Mouse (Mus musculus): ENCODE data around the gene Unc13a.
A peak's percentile ranks its signal among the peaks of the same experiment; 100 is the strongest.
"Not testable (repeated sequence)": the region's sequence is repeated elsewhere in the genome, so short reads cannot be mapped to it uniquely, and the experiment has no call there.

Unc13a gene

DNA sequence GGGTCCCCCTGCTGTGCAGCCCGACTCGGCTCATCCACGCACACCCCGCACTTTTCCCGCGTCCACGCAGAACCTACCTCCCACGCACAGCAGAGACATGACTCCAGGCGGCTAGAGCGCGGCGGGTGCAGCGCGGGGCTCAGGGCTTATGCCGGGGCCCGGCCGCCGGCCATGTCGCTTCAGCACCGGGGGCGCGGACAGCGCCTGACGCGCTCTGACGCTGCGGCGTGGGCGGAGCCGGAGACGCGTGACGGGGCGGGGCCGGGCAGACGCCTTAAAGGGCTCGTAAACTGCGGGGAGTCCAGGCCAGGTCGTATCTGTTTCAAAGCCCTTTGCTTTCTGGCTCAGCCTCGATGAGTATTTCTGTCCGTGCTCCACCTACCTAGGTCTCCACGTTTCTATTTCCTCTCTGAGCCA is at the start of gene Unc13a:
Gene Unc13a, minus strand, starts transcription at position 209 of the 417 bp plus-strand sequence.
- DNase-seq (ENCODE audit: extremely low read depth, insufficient read length, low spot score), result peak; percentile 86

DNA sequence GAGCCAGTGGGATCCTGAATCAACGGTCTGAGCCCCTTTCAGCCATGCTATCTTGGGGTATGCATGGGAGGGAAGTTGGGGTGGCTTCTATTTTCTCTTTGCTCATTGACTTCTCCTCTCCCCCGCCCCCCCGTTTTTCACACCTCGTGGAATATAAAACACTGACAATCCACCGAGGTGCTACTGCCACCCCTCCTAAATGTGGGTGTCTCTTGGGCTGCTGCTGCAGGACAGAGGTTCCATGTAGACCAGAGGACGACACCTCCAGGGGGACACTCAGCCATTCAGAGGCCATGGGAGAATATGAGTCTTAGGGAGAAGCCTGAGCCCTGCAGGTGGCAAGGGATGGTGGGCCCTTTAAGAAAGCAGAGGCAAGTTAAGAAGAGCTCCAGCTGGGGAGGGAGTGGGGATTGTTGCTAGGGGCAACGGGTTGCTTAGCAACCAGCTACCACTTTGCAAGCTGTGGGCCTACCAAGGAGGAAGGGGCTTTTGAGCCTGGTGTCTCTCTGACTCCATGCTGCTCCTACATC is 48.4 kb upstream of the Unc13a start:
- no peak for DNase-seq (ENCODE audit: extremely low read depth, insufficient read length, low spot score)

DNA sequence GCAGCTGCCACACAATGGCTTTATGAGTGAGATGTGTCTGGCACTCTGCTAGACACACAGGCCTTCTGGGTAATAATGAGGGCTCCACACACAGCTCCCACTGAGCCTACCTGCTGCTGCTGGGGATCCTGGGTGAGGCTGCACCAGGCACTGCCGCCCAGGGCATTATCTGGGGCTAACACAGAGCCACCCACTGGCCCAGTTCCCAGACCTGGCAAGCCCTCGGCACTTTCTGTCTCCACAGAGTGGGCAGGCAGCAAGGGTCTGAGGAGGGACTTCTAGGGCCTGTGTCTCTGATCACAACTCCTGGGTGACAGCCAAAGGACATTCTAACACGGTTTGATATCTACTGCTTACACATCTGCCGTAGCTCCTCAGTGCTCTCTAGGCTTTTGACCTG is 47.7 kb upstream of the Unc13a start:
- no peak for DNase-seq (ENCODE audit: extremely low read depth, insufficient read length, low spot score)

DNA sequence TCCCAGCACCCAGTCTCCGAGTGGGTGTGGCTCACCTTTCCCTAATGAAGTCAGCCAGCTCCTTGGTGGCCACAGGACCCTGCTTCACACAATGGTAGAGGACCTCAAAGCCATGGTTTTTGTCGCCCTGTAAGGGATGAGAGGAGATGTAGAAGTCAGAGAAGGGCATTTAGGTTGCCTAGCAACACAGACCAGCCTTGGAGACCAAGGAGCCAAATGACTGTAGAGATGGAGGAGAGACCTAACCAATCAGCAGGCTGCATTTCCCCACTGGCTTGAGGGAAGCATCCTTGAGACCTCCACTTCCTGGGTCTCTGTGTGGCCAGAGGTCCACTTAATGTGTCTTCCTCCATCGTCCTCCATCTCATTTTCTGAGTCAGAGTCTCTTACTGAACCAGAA is 46.7 kb upstream of the Unc13a start:
- DNase-seq (ENCODE audit: extremely low read depth, insufficient read length, low spot score), result no peak

DNA sequence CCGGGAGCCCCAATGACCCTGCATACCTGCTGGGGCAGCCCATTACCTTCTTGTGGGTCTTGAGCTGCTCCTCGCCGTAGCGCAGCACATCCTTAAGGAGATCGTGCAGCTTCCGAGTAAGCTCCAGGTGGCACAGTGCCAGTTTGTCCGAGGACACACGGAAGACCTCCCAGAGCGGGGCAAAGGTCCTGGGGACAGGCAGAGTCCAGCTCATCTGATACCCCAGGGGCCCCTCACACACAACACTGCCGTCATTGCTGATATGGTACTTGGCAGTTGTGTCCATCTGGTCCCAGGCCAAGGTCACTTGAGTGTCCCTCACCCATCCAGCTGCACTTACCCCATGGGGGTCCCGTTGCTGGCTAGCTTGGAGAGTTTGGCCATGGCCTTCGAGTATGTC is 45.5 kb upstream of the Unc13a start:
- DNase-seq (ENCODE audit: extremely low read depth, insufficient read length, low spot score), result no peak

DNA sequence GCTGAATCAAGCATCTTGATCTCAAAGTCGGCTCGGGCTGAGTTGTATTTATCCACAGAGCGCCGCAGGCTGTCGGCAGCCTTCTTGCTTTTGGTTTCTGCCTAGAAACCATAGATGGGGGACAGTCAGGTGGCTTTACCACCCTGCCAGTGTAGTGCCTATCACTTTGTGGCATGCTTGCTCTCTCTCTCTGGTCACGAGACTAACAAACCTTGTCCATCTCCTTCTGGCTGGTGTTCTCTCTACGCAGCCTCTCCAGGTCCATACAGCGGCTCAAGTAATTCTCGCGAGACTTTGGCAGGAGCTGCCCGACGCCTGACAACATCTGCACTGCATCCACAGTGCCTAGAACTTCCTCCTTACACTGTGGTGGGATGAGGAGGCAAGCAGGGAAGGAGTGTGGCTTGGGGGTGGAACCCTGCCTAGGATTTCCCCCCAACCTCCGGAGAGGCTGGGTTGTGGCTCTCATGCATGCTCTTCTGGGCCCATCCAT is 45.0 kb upstream of the Unc13a start:
- DNase-seq (ENCODE audit: extremely low read depth, insufficient read length, low spot score), result no peak

DNA sequence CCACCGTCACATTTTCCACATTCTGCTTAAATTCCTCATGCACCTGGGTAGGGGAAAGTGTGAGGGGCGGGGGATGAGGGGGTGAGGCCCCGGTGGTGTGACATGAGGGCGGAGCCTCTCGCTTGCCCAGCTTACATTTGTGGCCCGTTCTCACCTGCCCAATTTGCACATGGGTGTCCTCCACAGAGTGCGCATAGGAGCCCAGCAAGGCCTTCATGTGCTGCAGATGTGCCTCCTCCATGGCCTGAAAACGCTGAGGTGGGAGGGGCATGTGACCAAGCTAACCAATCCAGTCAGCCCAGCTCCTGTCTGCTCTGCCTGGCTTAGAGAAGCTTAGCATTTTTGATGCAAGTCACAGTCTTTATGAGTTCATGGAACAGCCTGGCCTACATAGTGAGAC is 44.0 kb upstream of the Unc13a start:
- no peak for DNase-seq (ENCODE audit: extremely low read depth, insufficient read length, low spot score)

DNA sequence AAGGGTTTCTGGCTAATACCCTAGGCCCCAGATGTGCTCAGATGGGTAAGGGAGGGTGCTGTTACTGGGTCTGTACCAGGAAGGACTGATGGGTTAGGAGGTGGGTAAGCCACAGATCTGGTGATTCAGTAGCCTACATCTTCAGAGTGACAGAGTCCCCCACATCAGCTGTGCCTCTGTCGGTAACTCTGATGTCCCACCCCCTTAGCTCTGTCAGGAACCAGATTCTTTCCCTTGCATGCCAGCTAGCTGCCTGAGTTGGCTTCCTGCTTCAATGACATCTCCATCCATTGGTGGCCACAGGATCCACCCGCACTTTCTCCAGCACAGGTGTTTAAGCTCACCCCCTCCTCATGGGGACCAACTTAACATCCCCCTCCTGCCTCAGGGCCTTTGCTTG is 40.0 kb upstream of the Unc13a start:
- no peak for DNase-seq (ENCODE audit: extremely low read depth, insufficient read length, low spot score)

DNA sequence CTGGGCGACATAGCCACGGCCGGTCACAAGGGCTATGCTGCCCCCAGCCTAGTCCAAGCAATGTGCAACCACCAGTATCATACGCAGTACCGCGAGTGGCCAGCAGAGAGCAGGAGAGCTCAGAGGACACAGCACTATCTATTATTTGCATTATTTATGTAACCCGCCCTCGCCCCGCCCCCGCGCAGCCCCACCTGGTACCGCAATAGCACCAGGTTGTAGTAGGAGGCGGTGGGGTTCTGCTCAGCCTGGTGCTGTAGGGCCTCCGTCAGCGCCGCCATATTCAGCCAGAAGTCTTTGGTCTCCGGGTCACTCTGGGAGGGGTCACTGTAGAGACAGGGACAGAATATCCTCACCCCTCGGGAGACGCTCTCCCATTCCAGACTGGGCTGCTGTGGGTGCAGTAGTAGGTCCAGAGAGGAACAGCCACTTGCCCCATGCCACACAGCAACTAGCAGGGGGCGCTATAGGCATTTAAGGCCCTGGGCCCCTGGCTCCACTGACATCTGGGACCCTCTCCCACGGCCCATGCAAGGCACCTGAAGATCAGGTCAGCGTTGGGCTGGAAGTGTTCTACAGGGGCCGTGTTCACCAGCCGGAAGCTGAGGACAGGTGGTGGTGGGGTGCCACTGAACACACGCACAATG is 38.4 kb upstream of the Unc13a start:
- DNase-seq (ENCODE audit: extremely low read depth, insufficient read length, low spot score), result no peak

DNA sequence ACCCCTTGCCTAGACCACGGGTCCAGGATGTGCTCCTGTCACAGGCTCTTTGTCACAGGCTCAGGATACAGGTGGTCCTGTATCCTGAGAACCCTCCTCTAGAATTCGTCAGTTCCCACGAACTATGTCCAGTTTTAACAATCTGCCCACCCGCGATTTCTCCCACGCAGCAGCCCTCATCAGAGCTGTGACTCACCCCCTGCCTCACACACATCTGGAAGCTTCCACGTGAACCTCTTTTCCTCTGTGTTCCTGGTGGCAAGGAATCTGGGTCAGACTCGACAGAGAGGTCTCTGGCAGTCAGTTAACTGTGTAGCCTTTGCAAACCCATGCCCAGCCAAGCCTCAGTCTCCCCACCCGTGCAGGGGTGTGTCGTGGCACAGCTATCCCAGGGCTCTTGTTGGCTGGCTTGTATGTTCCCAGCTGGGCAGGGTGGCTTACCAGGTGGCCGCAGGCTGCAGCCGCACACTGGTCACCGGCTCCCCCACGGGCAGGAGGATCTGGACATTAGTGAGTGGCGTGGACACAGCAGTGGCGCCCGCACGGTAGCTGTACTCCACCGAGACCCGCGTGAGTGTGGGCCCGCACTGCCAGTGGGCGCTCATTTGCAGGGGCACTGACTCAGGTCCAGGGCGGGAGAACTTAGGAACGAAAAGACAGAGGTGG is 37.7 kb upstream of the Unc13a start:
- no peak for DNase-seq (ENCODE audit: extremely low read depth, insufficient read length, low spot score)

DNA sequence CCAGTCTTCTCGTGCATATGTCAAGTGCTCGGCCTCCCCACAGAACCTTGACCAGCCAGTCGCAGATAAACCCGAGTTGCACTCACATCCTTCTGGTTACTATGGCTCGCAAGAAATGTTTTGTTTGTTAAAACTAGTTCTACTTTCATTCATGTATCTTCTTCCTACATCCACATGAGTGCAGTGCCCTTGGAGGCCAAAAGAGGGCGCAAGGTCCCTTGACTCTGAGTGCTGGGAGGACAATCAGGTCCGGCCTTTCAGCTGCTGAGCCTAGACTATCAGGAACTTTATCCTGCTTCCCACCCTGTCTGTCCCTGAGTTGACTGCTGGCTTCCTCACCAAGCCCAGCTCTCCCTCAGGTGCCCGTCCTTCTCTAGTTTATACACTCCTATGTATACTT is 36.3 kb upstream of the Unc13a start:
- no peak for DNase-seq (ENCODE audit: extremely low read depth, insufficient read length, low spot score)

DNA sequence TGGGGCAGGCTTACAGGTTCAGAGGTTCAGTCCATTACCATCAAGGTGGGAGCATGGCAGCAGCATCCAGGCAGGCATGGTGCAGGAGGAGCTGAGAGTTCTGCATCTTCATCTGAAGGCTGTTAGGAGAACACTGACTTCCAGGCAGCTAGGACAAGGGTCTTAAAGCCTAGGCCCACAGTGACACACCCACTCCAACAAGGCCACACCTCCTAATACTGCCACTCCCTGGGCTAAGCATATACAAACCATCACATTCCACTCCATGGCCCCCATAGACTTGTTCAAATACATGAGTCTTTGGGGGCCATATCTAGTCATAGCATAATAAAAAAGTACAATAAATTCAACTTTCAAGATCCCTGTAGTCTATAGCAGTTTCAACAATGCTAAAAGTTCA is 31.8 kb upstream of the Unc13a start:
- DNase-seq (ENCODE audit: extremely low read depth, insufficient read length, low spot score), result not testable (repeated sequence)

DNA sequence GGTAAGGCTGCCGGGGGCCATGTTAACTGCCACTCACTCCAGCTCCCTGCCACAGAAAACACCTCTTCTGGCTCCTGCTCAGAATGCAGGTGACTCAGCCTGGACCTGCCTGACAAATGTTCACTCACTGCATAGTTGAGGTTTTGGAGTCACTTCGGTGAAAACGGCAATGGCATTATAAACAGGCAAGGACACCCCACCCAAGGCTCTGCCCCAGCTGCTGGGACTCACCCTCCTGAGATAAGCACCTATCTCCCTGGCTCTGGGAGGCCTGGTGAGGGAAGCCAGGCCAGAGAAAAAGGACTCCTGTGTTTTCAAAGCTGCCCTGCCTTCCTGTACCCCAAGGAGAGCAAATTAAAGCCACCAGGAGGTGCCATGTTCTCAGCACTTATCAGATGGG is 31.4 kb upstream of the Unc13a start:
- DNase-seq (ENCODE audit: extremely low read depth, insufficient read length, low spot score), result no peak

DNA sequence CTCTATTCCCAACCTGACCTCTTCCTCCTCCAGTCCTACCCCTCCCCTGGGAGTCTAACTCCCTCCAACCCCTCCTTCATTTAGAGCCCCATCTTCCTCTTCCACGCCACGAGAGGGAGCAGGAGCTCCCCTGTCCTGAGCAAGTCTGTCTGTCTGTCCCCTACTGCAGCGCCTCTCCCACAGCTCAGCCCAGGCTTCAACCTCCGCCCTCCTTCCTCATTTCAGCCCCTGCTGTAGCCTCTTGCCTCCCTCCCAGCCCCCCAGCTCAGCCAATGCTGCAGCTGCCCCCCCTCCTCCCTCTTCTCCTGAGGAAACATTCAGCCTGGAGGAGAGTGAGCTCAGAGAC is 30.5 kb upstream of the Unc13a start:
- DNase-seq (ENCODE audit: extremely low read depth, insufficient read length, low spot score), result no peak

DNA sequence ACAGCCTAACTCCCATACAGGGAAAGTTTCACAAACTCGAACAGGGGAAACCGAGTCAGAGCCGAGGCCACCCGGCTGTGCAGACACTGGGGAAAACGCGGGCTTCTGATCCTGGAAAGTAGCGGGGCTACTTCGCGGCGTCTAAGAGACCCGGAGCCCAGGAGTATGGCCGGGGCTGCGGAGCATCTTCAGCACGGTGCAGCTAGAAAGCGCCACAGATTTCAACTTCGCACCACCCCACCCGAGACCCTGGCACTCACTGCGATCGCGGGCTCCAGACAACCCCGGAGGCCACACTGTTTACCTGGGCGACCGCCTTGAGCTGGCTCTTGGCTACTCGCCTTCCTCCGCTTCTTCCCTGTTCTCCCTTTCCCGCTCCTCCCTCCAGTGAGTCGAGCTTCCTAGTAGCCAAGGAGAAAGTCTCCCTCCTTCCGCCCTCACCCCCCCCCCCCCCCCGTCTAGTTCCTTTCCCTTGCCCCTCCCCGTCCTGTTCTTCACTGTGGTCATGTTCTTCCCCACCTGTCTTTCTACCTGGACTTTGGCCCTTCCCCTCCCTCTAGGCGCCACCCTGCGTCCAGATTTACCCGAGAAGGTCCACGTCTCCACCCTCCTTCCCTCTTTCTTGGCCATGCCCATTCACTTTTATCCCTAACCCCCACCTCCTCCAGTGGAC is 30.0 kb upstream of the Unc13a start, which contains the start of gene B3gnt3:
Gene B3gnt3, minus strand, starts transcription at position 376 of the 673 bp plus-strand sequence.
- no peak for DNase-seq (ENCODE audit: extremely low read depth, insufficient read length, low spot score)

DNA sequence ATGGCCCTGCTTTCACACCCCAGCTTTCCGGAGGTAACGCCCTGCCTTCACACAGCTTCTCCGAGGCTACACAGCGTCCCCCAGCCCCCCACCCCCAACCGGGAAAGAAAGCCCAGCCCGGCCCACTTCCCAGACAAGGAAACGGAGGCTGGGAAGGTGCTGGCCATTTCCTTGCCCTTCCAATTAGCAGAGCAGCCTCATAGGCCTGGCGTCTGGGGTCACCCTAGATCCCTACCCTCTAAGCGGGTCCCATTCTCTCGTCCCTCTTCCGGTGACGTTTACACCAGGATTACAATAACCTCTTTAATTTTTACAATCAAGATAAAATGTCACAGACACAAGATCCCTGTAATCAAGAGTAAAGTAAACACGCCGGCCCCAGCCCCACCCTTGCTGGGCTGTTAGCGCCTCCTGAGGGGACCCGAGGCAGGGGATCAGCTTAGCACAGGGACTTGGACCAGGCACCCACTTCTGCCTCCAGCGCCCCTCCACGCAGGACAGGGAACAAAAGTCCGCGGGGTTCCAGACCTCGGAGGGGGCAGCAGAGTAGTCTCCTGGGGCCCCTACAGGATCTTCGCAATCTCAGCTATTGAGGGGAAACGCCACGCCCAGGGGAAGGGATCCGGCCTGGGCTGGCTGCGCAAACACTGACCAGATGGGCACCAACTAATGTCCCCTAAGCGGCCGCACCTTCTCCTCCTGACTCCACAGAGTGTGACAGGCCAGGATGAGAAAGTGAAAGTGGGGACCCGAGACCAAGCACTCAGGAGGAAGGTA is 29.1 kb upstream of the Unc13a start:
- DNase-seq (ENCODE audit: extremely low read depth, insufficient read length, low spot score), result no peak

DNA sequence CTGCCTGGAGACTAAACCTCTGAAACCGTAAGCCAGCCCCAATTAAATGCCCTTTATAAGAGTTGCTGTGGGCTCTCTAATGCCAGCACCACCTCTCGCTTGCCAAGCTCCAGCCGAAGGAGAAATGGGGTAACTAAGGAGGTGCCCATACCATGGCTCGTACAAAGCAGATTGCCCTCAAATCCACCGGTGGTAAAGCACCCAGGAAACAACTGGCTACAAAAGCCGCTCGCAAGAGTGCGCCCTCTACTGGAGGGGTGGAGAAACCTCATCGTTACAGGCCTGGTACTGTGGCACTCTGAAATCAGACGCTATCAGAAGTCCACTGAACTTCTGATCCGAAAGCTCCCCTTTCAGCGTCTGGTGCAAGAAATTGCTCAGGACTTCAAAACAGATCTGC is 23.9 kb upstream of the Unc13a start:
- not testable (repeated sequence) for DNase-seq (ENCODE audit: extremely low read depth, insufficient read length, low spot score)

DNA sequence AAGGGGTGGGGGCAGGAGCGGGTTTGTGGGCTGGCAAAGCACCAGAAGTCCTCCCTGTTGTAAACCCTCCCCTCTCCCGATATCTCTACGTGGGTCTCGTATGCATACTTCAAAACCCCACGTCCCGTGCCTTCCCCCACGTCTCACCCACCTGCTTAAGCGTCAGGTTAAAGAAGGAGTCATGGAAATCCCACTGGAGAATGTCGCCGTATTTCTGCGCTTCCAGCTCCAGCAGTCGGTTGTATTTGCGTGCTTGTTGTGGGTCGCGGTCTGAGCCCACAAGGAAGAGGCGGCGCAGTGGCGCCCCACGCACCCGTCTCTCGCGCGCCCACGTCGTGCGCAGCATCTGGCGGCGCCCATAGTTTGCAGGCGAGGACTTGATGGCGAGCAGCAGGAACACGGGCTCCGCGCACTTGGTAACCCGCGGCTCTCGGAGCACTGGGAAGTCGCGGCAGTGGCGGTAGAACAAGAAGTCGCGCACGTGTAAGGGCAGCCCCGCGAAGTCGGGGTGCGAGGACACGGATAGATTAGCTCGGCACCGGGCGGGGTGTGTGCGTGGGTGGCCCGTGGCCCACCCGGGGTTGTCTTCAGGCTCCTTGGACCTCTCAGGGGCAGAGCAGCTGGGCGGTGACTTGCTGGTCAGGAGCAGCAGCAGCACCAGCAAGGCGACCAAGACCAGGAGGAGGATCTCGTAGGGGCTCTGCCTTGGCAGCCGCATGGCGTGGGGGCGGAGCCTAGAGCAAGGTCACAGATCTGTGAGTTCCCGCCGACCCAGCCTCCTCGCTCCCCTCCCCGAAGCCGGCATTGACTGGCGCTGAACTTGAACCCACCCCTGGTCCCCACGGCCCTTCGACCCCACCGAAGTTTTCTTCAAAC is 21.8 kb upstream of the Unc13a start:
- DNase-seq (ENCODE audit: extremely low read depth, insufficient read length, low spot score), result no peak

DNA sequence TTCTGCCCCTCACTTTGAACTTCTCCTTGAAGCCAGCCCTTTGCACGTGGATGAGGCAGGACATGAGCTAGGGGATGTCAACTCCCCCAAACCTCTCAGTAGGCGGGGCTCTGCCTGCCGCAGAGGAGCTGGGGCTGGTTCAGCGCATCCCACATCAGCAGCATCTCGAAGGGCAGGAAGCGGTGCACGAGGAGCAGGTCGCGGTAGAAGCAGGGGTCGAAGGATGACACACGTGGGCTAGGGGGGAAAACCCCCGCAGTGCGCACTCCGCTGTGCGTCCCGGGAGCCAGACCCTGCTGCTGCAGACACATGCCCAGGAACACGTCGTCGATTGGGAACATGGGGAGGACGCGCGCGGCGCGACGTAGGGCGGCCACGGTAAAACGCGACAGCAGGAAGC is 21.0 kb upstream of the Unc13a start:
- no peak for DNase-seq (ENCODE audit: extremely low read depth, insufficient read length, low spot score)

DNA sequence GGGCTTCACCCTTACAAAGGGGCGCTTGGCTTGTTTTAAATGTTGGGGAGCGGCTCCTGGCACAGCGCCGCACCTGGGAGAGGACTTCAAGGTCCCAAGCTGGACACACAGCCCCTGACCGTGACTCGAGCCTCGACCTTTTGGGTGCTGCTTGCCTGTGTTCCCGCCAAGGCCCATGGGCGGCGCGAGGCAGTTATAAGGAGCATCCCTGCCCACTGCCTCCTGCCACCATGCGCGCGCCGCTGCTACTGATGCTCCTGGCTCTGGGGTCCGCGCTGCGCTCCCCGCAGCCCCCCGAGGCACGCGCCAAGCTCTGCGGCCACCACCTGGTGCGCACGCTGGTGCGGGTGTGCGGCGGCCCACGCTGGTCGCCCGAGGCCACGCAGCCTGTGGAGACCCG is 17.5 kb upstream of the Unc13a start, which contains the start of gene Insl3:
Gene Insl3, plus strand, starts transcription at position 187 of the 400 bp plus-strand sequence.
- no peak for DNase-seq (ENCODE audit: extremely low read depth, insufficient read length, low spot score)
